Mouse (Mus musculus) layer of hippocampus, adult 9-11 months (tissue): ENCODE measurements around the gene Dyx1c1.

Experiments used
- DNase-seq: peaks from one replicate; pipeline ENCODE4 v3.0.0; 2022

Dyx1c1 gene

DNA sequence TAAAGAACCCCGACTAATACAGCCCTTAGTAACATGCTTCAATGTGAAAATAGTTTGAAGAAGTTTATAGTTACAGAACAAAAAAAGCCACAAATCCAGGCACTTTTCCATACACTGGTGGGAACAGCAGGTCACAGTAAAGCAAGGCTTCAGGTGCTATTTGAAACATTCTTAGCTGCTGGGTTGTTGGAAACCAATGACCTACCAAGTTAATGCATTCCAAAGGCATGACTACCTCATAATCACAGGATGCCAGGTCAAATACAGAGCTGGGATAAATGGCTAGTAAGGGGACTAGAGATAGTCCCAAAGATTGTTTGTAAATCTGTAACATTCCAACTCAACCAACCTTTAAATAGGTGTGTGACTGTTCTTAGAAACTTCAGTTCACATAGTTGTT is 16.7 kb downstream of the Dyx1c1 start:
- no peak for DNase-seq

DNA sequence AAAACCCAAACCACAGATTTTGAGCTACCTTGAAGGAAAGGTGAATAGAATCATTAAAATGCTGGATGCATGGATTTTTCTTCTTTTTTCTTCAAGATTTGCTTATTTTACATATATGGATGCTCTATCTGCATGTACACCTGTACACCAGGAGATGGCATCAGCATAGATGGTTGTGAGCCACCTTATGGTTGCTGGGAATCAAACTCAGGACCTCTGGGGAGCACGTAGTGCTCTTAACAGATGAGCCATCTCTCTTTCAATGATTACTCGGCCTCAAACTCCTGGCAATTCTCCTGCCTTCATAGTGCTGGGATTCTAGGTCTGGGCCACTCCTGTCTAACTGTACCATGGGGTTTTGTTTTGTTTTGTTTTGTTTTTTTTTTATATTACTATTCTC is 24.5 kb downstream of the Dyx1c1 start:
- no peak for DNase-seq

DNA sequence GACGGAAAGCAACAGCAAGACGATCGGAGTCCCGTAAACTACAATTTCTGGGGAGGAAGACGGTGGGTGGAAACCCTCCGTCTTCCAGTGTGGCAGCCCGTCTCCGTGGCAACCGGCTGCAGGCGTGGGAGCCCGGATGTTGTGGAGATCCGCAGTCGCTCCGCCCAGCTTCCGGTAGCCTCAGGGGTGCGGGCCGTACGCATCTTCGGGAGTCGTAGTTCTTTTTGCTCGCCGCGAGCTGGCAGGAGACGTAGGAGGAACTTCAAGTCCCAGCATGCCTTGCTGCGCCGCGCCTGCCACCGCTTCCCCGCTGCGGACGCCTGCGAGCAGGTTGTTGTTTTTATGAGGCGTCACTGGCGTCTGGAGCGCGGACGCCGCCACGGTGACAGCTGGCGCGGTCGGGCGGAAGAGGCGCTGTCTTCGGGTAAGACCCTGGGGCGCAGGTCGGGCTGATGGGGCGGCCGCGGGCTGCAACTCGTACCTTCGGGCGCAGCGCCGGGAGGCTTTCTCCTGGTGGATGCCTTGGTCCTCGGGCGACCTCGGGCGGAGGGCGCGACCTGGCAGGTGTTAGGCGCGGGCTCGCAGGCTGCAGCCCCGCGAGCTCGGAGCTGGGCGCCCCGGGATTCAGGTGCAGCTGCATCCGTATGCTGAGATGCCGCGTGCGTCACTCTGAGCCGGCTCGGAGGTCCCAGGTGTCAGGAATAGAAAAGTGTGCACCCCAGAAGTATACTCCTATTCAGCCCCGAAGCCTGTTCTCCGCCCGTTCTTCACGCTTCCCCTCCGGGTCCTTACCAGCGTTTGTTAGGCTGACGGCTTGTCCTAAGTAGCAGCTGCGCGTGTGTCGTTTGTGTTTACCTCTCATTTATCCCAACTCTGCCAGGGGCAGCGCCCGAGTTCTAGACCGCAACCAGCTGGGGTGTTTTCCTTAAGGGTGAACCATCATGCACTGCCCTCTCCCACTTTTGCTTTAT is 26.9 kb downstream of the Dyx1c1 start, which contains the start of the genes Ccpg1os and Ccpg1:
Gene Ccpg1os, minus strand, starts transcription at position 133 of the 971 bp plus-strand sequence.
Gene Ccpg1, plus strand, starts transcription at position 180 of the 971 bp plus-strand sequence.
- DNase-seq: peak; percentile 99

DNA sequence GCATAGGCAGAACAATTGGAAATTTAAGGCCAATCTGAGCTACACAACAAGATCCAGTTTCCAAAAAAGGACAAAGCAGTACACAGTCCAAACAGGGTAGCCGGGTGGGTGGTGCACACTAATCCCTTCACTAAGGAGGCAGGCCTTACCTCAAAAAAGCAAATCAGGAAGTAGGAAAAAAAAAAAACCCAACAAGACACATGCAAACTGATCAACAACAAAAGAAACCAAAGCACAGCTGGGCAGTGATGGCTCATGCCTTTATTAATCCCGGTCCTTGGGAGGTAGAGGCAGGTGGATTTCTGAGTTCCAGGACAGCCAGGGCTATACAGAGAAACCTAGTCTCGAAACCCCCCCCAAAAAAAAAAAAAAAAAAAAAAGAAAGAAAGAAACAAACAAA is 29.1 kb downstream of the Dyx1c1 start:
- DNase-seq: no peak

DNA sequence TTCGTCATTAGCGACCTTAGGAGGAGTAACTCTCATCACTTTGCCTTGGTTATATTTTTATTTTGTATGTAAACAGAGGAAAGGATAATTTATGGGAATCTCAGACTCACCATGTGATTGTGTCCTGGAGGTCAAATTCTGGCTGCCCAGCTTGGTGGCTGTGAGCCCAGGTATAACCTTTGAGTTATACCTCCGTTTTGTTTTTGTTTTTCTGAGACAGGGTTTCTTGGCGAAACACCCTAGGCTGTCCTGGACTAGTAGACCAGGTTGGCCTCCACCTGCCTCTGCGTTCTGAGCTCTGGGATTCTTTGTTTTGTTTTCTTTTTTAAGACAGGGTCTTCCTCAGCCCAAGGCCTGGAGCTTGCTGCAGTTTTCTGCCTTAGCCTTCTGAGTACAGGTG is 30.1 kb downstream of the Dyx1c1 start:
- no peak for DNase-seq

DNA sequence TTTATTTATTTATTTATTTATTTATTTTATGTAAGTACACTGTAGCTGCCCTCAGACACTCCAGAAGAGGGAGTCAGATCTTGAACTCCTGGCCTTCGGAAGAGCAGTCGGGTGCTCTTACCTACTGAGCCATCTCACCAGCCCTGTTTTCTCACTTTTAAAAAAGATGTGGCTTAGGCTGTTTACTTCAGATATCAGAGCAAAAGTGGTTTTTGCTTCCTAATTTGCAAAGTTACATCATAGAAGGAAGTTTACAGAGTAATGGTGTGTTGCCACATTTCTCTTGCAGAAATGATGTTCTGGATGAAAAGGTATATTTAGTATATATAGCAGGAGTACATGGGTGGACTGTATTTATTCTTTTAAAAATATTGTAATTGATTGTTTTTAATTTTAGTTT is 32.8 kb downstream of the Dyx1c1 start:
- no peak for DNase-seq

DNA sequence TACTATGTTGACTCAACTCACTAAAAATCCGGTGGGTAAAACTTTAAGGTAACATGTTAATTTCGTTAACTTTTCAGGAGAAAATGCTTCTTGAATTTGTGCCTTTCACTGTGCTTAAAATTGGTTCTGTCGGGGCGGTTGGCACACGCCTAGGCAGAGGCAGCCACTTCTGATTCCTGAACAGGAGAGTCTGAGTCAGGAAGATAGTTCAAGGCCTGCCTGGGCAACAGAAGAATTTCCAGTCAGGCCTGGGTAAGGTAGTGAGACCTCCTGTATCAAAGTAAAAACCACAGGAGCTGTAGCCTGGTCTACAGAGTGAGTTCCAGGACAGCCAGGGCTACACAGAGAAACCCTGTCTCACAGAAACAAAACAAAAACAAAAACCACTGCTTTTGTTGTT is 34.0 kb downstream of the Dyx1c1 start:
- DNase-seq: no peak

DNA sequence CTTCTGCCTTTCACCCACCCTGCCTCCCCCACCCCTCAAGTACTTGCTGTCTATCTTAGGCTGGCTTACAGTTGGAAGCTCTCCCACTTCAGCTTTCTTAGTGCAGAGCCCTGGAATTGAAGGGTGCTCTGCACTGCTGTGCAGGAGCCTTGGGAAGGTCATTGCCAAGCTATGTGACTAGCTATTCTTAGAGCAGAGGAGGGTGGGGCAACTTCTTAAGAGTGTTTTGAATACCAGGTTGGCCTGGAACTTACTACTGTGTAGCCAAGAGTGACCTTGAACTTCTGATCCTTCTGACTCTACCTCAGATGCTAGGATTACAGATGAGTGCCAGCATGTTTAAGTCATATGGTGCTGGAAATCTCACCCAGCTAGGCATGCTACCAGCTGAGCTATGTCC is 37.6 kb downstream of the Dyx1c1 start:
- DNase-seq: no peak

DNA sequence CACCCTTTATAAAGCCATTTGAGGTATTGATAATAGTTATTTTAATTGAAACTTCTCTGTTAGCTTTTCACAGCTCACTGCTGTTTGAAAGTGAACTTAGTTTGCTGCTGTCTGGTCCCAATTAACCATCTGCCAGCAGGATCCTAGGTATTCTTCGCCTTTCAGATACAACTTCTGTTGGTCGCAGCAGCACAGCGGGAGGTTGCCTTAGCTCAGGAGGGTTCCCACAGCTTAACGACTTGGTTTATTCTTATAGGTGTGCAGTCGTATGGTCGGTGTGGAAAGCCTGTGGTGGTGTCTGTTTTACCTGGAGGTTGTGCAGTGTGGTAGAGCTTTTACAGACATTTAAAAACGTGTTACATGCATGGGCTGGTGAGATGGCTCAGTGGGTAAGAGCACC is 38.2 kb downstream of the Dyx1c1 start:
- DNase-seq: no peak

DNA sequence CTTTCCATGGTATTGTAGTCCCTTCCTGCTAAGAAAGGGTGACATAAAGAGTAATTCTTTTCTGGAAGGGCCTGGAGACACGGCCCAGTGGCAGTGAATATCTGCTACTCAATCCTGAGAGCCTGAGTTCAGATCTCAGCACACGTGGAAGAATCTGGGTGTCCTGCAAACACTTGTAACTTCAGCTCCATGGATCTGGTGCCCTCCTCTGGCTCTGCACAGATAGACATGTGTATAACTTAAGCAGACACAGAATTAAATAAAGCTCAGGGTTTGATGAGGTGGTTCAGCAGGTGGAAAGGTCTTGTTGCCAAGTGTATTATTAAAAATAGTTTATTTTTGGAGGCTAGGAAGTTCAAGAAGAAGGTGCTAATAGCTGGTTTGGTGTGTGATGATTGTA is 41.9 kb downstream of the Dyx1c1 start:
- DNase-seq: no peak

DNA sequence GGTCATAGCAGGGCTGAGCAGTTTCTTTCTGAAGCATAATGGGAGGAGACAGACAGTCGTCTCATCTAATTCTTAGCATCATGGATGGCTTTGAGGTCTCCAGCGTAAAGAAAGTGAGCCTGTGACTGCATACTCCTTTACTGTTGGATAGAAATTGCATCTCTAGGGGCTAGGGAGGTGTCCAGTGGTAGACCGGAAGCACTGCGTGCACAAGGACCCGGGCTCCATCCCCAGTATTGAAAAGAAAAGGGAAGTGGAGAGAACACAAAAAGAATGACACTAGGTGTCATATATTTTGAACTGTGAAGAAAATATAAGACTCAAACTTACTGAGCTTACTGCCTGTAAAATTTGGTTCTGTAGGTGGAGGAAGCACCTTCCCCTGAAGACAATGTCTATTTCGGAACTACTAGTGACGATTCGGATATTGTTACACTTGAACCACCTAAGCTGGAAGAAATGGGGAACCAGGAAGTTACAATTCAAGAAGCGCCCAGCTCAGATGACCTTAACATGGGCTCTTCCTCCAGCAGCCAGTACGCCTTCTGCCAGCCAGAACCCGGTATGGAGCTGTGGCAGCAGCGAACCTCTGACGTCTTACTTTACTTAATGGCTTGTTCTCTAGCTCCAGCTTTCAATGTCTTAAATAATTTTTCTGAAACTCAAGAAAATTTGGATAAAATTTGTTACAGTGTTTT is 42.9 kb downstream of the Dyx1c1 start:
- DNase-seq: no peak

DNA sequence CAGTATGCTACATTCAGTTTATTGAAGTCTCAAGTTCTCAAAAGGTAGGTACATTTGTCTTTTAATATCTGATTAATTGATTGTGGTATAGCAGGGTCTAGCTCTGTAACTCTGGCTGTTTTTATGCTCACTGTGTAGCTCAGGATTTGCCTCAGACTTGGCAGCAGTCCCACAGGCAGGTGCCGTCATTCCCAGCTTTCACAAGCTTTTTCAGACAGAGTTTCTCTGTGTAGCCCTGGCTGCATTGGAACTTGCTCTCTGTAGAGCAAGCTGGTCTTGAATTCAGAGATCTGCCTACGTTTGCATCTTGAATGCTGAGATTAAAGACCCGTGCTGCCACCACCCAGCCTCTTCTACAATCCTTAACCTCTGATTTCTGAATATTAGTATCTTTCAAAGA is 43.6 kb downstream of the Dyx1c1 start:
- DNase-seq: no peak

DNA sequence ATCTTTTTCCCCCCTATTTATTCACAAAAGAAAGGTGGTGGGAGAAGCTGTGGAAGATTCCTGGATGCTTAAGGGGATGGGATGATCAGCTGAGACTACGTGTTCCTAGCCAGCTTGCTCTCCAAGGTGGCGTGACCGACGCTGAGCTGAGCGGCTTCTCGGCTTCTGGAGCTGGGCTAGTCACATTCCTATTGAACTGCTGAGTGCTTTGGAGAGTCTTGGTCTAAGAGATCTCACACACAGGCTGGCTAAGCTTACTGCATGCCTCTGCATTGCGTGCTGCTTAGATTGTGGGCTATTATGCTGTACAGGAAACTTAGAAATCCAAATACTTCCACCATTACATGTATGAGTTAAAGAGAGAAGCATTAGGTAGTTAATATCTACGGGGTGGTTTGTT is 45.5 kb downstream of the Dyx1c1 start:
- DNase-seq: no peak

DNA sequence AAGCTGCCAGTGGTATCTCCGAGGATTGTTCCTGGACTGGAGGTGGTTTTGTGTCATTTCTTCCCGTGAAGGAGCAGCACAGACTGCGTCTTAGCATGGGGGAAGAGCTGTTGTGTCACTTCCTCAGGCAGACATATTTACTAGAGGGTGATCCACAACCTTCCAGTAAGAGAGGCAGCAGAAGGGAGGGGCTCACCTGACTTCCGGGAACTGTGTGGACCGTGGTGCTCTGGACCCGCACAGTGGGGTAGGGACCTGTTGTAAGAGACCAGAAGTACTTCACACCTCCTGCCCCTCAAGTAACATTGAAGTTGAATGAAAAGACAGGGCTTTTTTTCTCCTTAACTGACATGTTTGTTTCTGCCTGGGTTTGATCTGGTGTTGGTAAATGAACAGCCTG is 46.5 kb downstream of the Dyx1c1 start:
- no peak for DNase-seq

DNA sequence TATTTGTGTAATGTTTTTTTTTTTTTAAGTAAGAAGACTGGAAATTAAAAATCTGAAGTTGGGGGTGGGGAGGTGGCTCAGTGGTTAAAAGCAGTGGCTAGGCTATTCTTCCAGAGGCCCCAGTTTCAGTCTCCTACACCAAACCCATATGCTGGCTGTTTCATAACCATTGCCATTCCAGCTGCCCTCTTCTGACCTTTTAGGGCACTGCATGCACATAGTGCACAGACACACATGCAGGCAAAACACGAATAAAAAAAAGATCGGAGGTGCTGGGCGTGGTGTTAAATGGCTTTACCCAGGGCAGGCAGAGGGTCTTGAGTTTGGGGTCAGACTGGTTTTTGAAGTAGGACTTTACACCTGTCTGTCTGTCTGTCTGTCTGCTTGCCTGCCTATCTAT is 47.6 kb downstream of the Dyx1c1 start:
- DNase-seq: no peak

DNA sequence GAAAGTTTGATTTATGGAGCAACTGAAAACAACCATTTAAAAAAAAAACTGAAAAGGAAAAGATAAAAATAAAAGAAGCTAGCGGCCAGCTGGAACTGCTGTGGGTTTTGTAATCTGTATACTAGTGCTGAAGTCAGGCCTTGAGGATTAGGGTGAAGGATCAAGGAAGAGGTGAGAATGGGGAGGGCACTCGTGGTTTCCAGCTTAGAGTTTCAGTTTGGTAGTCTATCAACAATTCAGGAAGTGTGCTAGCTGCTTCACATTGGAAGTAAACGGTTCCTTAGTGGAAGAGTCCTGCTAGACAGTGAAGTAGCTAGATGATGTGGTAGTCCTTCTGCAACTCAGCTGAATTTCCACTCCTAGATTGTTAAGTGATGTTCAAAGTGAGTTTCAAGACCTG is 49.8 kb downstream of the Dyx1c1 start:
- no peak for DNase-seq

DNA sequence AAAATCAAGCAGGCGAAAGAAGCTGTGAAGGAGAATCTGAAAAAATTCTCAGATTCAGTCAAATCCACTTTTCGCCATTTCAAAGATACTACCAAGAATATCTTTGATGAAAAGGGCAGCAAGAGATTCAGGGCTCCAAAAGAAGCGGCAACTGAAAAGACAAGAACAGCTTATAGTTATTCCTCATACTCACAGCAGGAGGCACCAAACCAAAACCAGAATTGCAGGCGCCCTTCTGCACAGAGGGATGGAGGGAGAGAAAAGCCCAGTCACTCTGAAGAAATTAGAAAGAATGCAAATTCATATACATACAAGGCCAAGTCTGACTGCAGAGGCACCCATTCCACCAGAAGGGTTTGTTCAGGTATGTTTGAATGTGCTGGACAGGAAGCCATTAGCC is 54.0 kb downstream of the Dyx1c1 start:
- no peak for DNase-seq

DNA sequence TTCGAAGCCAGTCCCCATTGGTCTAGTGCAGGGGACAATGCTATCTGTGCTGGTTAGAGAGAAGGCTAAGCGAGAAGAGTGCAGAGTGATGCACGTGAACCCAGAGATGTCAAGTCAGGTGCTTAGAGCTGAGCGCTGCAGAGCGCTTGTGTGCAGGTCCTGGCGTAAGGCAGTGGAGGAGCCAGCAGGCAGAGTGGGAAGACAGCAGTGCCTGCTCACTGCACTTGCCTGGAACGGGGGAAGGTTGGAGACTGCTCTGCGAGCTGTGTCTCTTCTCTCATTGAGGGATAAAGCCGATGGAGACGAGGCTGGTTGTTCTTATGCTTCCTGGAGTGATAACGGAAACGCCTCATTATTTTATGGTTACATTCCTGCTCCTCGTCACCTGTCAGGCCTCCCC is 56.1 kb downstream of the Dyx1c1 start:
- peak; percentile 50 for DNase-seq

DNA sequence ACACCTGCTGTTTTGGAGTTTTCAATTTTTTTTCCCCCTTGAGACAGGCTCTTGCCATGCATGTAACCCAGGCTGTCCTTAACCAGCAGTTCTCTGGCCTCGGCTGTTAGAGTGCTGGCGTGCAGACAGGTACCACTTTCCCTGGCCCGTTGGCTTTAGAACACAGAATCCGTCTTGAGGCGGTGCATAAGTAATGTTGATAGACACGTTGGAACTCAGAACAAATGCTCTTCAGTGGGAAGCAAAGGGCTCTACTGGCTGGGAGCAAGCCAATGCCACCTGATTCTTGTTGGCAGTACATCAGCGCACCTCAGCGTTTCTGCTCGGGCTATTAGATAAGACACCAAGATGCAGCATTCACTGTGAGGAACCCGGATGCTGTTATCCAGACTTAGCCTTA is 61.3 kb downstream of the Dyx1c1 start:
- DNase-seq: no peak

DNA sequence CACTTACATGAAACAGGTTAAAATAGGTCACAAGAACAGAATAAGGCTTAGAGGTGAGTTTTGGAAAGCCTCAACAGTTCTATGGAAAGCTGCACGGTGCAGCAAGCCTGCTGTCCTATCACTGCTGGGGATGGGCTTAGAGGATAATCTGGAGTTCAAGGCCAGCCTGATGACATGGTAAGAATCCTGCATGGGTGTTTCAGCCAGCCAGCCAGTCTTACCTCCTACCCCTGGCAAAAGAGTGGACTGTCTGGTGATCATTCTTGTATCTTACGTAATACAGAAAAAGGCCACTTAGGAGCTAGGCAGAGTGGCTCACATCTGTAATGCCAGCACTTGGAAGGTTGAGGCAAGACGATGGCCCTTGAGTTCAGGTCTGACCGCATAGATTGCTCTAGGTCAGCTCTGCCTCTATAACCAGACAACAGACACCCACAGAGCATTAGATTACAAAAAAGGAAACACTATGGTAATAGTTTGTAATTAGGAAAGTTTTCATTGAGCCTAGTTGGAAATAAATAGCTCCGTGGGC is 62.0 kb downstream of the Dyx1c1 start:
- no peak for DNase-seq
